Mouse (Mus musculus) small intestine, adult 2 months (tissue): ENCODE data around the gene Zfp39.

Experiments
- CTCF ChIP-seq: fragments of 200-500 bp; IDR thresholded peaks from 2 replicates; pipeline ENCODE4 v1.5.1; 2012; ENCODE audit warnings: low read depth, mild to moderate bottlenecking, control low read depth, inconsistent platforms, low read length, moderate library complexity, mixed read lengths; ENCODE audit not compliant: insufficient replicate concordance, insufficient read length; ENCODE audit errors: extremely low read depth
- POLR2A ChIP-seq: fragments of 200-500 bp; IDR thresholded peaks from 2 replicates; pipeline ENCODE4 v1.6.1; 2012; ENCODE audit warnings: low read depth, mild to moderate bottlenecking, control low read depth, inconsistent platforms, low read length, moderate library complexity

GRCm38 (mm10) chr11:58944136-58944535, 40.1 kb upstream of the Zfp39 start:
- no peak for TF ChIP-seq CTCF
- no peak for TF ChIP-seq POLR2A
